Mouse (Mus musculus) limb, embryonic 14.5 days (tissue): ENCODE measurements around the gene Gm10337. TPM values are rescaled to one million over a fixed set of nuclear protein-coding genes. Genes with fewer than 3 reads are reported as not detected.

ENCODE experiments used
- ATAC-seq: fragments of 200-750 bp; cut with Nextera tagmentation; 2 replicates; pipeline ENCODE4 v1.8.0; 2017; ENCODE audit warnings: low read depth, moderate number of reproducible peaks, moderate TSS enrichment; ENCODE audit not compliant: low FRiP score
- DNase-seq: peaks from one replicate; pipeline ENCODE4 v3.0.0-alpha.2; 2015; ENCODE audit warnings: low spot score
- H3K27ac ChIP-seq: fragments of 300-500 bp; sonication (generic); replicated peaks from 2 replicates; pipeline ENCODE4 v1.5.1; 2014; ENCODE audit warnings: low read depth, mild to moderate bottlenecking, low read length, moderate library complexity, mixed read lengths
- H3K27me3 ChIP-seq: fragments of 300-500 bp; sonication (generic); 2 replicates; pipeline ENCODE4 v1.6.1; 2014; ENCODE audit warnings: low read length, mixed read lengths; ENCODE audit not compliant: control insufficient read depth, insufficient read depth
- H3K36me3 ChIP-seq: fragments of 300-500 bp; sonication (generic); 2 replicates; pipeline ENCODE4 v1.6.1; 2014; ENCODE audit warnings: mild to moderate bottlenecking, low read length, moderate library complexity, mixed read lengths; ENCODE audit not compliant: control insufficient read depth, insufficient read depth
- H3K4me1 ChIP-seq: fragments of 300-500 bp; sonication (generic); 2 replicates; pipeline ENCODE4 v1.6.1; 2014; ENCODE audit warnings: antibody characterized with exemption, low read length, mixed read lengths; ENCODE audit not compliant: control insufficient read depth, insufficient read depth
- H3K4me2 ChIP-seq: fragments of 300-500 bp; sonication (generic); replicated peaks from 2 replicates; pipeline ENCODE4 v1.6.1; 2014; ENCODE audit warnings: low read depth, mild to moderate bottlenecking, low read length, moderate library complexity; ENCODE audit not compliant: severe bottlenecking
- H3K4me3 ChIP-seq: fragments of 300-500 bp; sonication (generic); replicated peaks from 2 replicates; pipeline ENCODE4 v1.5.1; 2014; ENCODE audit warnings: low read length
- H3K9ac ChIP-seq: fragments of 300-500 bp; sonication (generic); 2 replicates; pipeline ENCODE4 v1.6.1; 2014; ENCODE audit warnings: mild to moderate bottlenecking, low read depth, low read length, moderate library complexity; ENCODE audit not compliant: severe bottlenecking
- H3K9me3 ChIP-seq: fragments of 300-500 bp; sonication (generic); 2 replicates; pipeline ENCODE4 v1.6.1; 2016; ENCODE audit warnings: low read length; ENCODE audit not compliant: control insufficient read depth
- POLR2A ChIP-seq: fragments of 200-500 bp; IDR thresholded peaks from 2 replicates; pipeline ENCODE4 v1.8.0; 2012; ENCODE audit warnings: inconsistent platforms, mild to moderate bottlenecking, moderate library complexity, borderline replicate concordance; ENCODE audit not compliant: insufficient read depth, insufficient read length; ENCODE audit errors: extremely low read depth
- WGBS: fragments of 180-500 bp; shearing (Covaris S2); extraction: QIAGEN DNeasy Blood & Tissue Kit; methylation state at CpG from one replicate; pipeline ENCODE4 v1.1.7; 2014; 5-methylcytosine and 5-hydroxymethylcytosine counted together
- polyA plus RNA-seq, 2 experiments: library from polyadenylated mRNA; depleted of rRNA in 1 of 2; stranded (reverse) in 1 of 2; unstranded in 1 of 2; fragments of >200 nt; fragmentation: Nextera tagmentation in 1 of 2; extraction: Ambion mirVana in 1 of 2; gene quantifications; 2 replicates each; pipeline versions ENCODE4 v1.2.1 to v1.2.3; 2012 to 2014

Gene Gm10337
- polyA plus RNA-seq, 2 experiments = not detected

DNA sequence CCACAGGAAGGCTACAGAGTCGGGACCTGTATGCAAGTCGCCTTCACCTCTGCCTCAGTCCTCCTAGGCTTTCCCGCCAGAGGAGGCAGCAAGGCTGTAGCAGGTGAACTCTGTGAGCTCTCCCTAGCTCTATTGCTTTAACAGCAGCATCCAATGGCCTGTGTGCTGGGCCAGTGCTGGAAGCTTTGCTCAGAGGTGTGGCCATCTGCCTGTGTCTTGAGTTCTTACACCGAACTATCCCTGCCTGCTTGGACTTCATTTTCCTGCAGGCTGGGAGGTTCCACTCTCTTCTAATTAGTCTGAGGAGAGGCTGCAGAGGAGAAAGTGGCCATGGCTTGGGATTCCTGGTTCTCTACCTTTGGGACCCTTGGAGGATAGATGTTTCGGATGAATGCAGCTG is 8.5 kb downstream of the Gm10337 start:
- Histone ChIP-seq H3K27ac (no peak overlapping the region), H3K9ac (0 out of 2 replicates have a peak overlapping the region, but pooled peaks have one; percentile 25), H3K4me2 (no peak overlapping the region), H3K4me1 (peaks cover 34% of the 10 kb centered on the region), H3K4me3 (no peak overlapping the region), H3K9me3 (no peaks in the 10 kb centered on the region), H3K27me3 (no peaks in the 10 kb centered on the region), H3K36me3 (peaks cover 7% of the 10 kb centered on the region; the same call in 1 of the 2 replicates)
- ATAC-seq = no peak
- 24% methylated on average over 5 of the region's 5 CpGs for WGBS
- no peak for TF ChIP-seq POLR2A
- no peak for DNase-seq

DNA sequence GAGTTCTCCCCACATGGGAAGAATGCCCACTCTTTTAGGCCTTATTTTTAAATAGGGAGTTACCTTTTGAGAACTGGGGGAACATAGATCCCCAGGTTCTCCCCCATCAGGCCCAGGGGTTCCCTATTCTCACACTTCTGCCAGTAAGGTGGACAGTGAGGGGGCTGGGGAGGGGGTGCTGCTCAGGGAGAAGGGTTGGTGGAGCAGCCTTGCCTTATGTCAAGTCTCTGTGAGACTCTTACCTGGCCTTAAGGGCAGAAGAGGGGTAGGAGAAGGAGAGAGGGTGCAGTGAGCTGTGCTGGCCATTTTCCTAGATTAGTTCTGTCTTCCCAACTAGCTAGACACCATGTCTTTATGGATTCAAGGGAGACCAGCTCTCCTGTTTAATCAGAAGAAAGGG is 8.9 kb downstream of the Gm10337 start:
- Histone ChIP-seq H3K36me3 (peaks cover 7% of the 10 kb centered on the region; the same call in 1 of the 2 replicates), H3K4me2 (no peak overlapping the region), H3K27me3 (no peaks in the 10 kb centered on the region), H3K27ac (no peak overlapping the region), H3K9me3 (no peaks in the 10 kb centered on the region), H3K9ac (no peak overlapping the region), H3K4me3 (no peak overlapping the region), H3K4me1 (peaks cover 34% of the 10 kb centered on the region)
- DNase-seq = no peak
- no peak for TF ChIP-seq POLR2A
- ATAC-seq = no peak

DNA sequence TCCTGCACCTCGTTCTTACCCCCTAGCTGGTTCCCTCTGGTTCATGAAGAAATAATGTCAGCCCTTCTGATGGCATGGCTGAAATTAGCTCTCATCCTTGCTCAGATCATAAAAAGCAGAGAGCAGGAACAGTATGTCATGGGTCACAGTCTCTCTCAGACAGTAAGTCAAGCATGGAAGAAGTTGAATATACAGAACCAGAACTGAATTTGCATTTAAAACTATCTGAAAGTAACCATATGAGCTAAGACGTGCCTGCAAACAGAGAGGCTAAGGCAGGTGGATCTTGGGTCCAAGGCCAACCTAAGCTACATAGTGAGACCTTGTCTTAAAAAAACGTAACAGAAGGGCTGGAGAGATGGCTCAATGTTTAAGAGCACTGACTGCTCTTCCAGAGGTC is 9.5 kb downstream of the Gm10337 start:
- no peak overlapping the region for H3K4me2 ChIP-seq
- H3K27me3 ChIP-seq = no peaks in the 10 kb centered on the region
- H3K9ac ChIP-seq = no peak overlapping the region
- H3K36me3 ChIP-seq = peaks cover 7% of the 10 kb centered on the region; the same call in 1 of the 2 replicates
- no peak for DNase-seq
- H3K4me1 ChIP-seq = peaks cover 34% of the 10 kb centered on the region
- WGBS = 74% methylated on average over 3 of the region's 3 CpGs
- TF ChIP-seq POLR2A = no peak
- no peaks in the 10 kb centered on the region for H3K9me3 ChIP-seq
- no peak for ATAC-seq
- H3K27ac ChIP-seq = no peak overlapping the region
- H3K4me3 ChIP-seq = no peak overlapping the region

DNA sequence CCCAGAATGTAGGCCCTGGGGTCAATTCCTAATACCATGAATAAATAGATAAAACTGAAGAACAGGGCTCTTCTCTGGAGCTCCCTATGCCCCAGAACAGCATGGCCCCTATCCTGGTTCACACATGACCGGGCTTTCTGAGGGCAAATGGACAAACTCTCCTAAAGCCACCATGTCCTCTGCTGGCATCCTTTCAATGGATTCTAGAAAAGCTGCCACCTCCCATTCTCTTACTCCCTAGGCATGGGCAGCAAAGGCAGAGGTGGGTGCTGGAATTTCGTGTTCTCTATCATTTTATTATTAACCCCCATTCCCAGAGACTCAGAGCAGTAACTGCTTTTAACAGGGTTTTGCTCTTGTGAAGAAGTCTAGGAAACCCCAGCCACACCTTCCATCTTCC is 11.7 kb downstream of the Gm10337 start:
- DNase-seq (no peak), ATAC-seq (no peak)
- H3K27me3 ChIP-seq = no peaks in the 10 kb centered on the region
- H3K4me1 ChIP-seq = peaks cover 34% of the 10 kb centered on the region
- WGBS = 79% methylated on average over 2 of the region's 2 CpGs
- no peak for TF ChIP-seq POLR2A
- H3K27ac ChIP-seq = no peak overlapping the region
- no peaks in the 10 kb centered on the region; the same call in 1 of the 2 replicates for H3K36me3 ChIP-seq
- no peak overlapping the region for H3K4me3 ChIP-seq
- no peaks in the 10 kb centered on the region for H3K9me3 ChIP-seq
- H3K9ac ChIP-seq = no peak overlapping the region
- H3K4me2 ChIP-seq = peak overlapping the region; percentile 85

- peak overlapping the region; percentile 67 for H3K9ac ChIP-seq
- no peaks in the 10 kb centered on the region for H3K9me3 ChIP-seq
- H3K27ac ChIP-seq = no peak overlapping the region
- no peaks in the 10 kb centered on the region; the same call in 1 of the 2 replicates for H3K36me3 ChIP-seq
- no peak for DNase-seq
- peak overlapping the region; percentile 69 for H3K4me3 ChIP-seq
- no peaks in the 10 kb centered on the region for H3K27me3 ChIP-seq
- no peak for ATAC-seq
- peaks cover 34% of the 10 kb centered on the region for H3K4me1 ChIP-seq
- peak overlapping the region; percentile 85 for H3K4me2 ChIP-seq
- WGBS = 39% methylated on average over 4 of the region's 4 CpGs
- TF ChIP-seq POLR2A = no peak
Observed at GRCm38 (mm10) chr15:102515791-102516190, 12.3 kb downstream of the Gm10337 start.

DNA sequence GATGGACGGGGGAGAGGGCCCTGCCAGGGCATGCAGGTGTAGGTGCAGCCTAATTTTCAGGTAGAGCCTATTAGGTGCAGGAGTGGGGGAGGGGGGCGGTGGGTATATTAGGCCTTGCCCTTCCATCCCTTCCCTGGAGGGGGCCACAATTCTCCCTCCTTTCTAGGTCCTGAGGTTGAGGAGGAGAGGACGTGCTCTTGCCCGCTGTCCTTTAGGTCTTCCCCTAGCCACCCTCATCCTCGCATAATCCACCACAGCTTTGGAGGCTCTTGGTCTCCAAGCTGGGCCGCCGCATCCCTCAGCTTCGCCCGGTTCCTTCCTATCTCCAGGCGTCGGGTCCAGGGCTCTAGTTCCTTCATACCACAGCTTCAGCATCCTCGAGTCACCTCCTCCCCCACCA is 12.8 kb downstream of the Gm10337 start:
- Histone ChIP-seq H3K9ac (peak overlapping the region; percentile 67), H3K27me3 (no peaks in the 10 kb centered on the region), H3K27ac (peak overlapping the region; percentile 75), H3K36me3 (peaks cover 3% of the 10 kb centered on the region), H3K4me3 (peak overlapping the region; percentile 69), H3K4me1 (peaks cover 29% of the 10 kb centered on the region), H3K4me2 (peak overlapping the region; percentile 85), H3K9me3 (no peaks in the 10 kb centered on the region)
- ATAC-seq (no peak), DNase-seq (no peak)
- WGBS = under 1% methylated on average over 12 of the region's 12 CpGs
- TF ChIP-seq POLR2A = no peak
